Mouse (Mus musculus) ovary, adult 18-20 months (tissue): ENCODE data around the gene D730048I06Rik.
"Not testable (repeated sequence)": the region's sequence is repeated elsewhere in the genome, so short reads cannot be mapped to it uniquely, and the experiment has no call there.

Experiments
- DNase-seq: peaks from one replicate; pipeline ENCODE4 v3.0.0; 2022; ENCODE audit warnings: low spot score, mixed read lengths

Gene D730048I06Rik

GRCm38 (mm10) chr9:35790001-35790400, at the start of gene D730048I06Rik, which contains the start of gene Gm27235:
Gene D730048I06Rik, minus strand, starts transcription at chr9:35790112.
Gene Gm27235, minus strand, starts transcription at chr9:35790101.
- DNase-seq = no peak

GRCm38 (mm10) chr9:35817881-35818280, 28.0 kb upstream of the D730048I06Rik start:
- not testable (repeated sequence) for DNase-seq

DNA sequence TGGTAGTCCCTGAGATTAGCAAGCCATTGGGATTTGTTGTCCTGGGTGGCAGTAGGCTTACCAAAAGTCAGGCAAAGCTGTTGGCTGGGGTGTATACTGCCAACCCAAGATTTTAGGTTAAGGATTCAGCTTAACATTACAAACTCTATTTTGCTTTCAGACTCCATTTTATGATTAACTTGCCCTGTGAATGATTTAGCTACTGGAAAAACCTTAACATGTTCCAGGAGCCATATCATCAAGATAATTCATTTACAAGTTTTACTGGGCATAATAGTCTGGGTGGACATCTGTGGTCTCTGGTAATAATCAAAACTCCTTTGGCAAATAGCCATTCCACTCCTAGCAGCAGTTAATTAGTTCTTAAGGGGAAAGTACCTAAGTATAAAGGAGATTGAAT, 8.2 kb upstream of the D730048I06Rik start:
- DNase-seq = no peak

DNA sequence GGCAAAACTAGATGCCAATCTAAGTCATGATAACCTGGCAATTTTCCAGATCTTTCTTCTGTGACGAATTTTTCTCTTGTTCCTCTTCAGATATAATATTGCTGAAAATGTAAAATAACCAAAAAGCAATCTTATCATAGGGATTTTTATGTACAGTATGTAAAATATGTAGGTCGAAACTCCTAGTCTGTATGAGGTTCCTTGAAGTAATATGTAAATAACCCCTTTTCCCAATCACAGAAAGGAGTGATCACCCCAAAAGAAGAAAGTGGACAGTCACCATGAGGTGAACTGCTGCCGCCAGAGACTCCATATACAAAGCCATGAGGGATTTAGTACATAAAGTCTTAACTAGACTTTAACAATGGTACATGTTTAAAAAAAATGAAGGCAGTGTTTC, 11.9 kb downstream of the D730048I06Rik start, which contains the start of gene Gm17727:
Gene Gm17727 (minus strand): TSS at position 101 of the 400 bp plus-strand sequence.
- no peak for DNase-seq

DNA sequence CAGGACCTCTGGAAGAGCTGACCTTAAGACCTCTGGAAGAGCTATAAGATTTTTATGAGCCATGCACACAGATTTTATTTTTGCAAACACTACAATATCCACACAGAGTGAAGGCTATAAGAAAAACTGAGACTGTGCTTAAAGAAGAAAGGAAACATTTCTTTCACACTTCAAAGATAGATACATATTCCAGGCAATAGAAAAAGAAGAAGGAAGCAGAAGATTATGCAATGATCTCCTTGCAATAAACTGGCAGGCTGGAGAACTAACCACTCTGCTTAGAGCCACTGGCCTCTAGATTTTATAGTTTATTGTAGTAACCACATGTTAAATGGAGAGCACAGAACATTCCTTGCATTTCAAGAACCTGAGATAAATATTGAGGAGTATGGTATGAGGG, 33.1 kb downstream of the D730048I06Rik start:
- DNase-seq = no peak

- no peak for DNase-seq
These were observed 49.2 kb downstream of the D730048I06Rik start, which contains the start of gene Gm17677 for GRCm38 (mm10) chr9:35740749-35741148. Gene Gm17677, plus strand, starts transcription at chr9:35741049.
